Mouse (Mus musculus) lung, postnatal 10 days (tissue): ENCODE data around the gene 6430571L13Rik.

Experiments used
- DNase-seq: peaks from one replicate; pipeline ENCODE4 v3.0.0; 2021

6430571L13Rik gene

GRCm38 (mm10) chr9:107307099-107307872 lies 33.1 kb upstream of the 6430571L13Rik start:
- no peak for DNase-seq

GRCm38 (mm10) chr9:107307886-107308285 lies 32.5 kb upstream of the 6430571L13Rik start:
- peak; percentile 81 for DNase-seq

- DNase-seq: no peak
These were observed 31.9 kb upstream of the 6430571L13Rik start for GRCm38 (mm10) chr9:107308346-107309000.

GRCm38 (mm10) chr9:107309171-107309570 lies 31.2 kb upstream of the 6430571L13Rik start:
- DNase-seq: no peak

- DNase-seq: no peak
These were observed 30.8 kb upstream of the 6430571L13Rik start for GRCm38 (mm10) chr9:107309600-107309999.

- no peak for DNase-seq
These were observed 27.4 kb upstream of the 6430571L13Rik start for GRCm38 (mm10) chr9:107312811-107313584.

GRCm38 (mm10) chr9:107313926-107314325 lies 26.5 kb upstream of the 6430571L13Rik start:
- no peak for DNase-seq

- DNase-seq: no peak
These were observed 24.6 kb upstream of the 6430571L13Rik start for GRCm38 (mm10) chr9:107315791-107316190.

GRCm38 (mm10) chr9:107322461-107323050 lies 17.8 kb upstream of the 6430571L13Rik start:
- DNase-seq: no peak

GRCm38 (mm10) chr9:107323558-107323957 lies 16.8 kb upstream of the 6430571L13Rik start:
- peak; percentile 67 for DNase-seq

GRCm38 (mm10) chr9:107324799-107325561 lies 15.4 kb upstream of the 6430571L13Rik start:
- DNase-seq: no peak

GRCm38 (mm10) chr9:107325904-107326303 lies 14.5 kb upstream of the 6430571L13Rik start:
- DNase-seq: peak; percentile 55

- DNase-seq: peak; percentile 75
These were observed 12.4 kb upstream of the 6430571L13Rik start for GRCm38 (mm10) chr9:107327879-107328620.

- DNase-seq: no peak
These were observed 9.6 kb upstream of the 6430571L13Rik start for GRCm38 (mm10) chr9:107330791-107331190.

- DNase-seq: no peak
These were observed 6.7 kb upstream of the 6430571L13Rik start for GRCm38 (mm10) chr9:107333686-107334085.

- no peak for DNase-seq
These were observed 6.0 kb upstream of the 6430571L13Rik start for GRCm38 (mm10) chr9:107334356-107334755.

- no peak for DNase-seq
These were observed 5.4 kb upstream of the 6430571L13Rik start for GRCm38 (mm10) chr9:107335046-107335445.

- peak; percentile 78 for DNase-seq
These were observed 4.5 kb upstream of the 6430571L13Rik start for GRCm38 (mm10) chr9:107335909-107336308.

GRCm38 (mm10) chr9:107336386-107336785 lies 4.0 kb upstream of the 6430571L13Rik start:
- no peak for DNase-seq

GRCm38 (mm10) chr9:107338172-107338883 lies 2.1 kb upstream of the 6430571L13Rik start, which contains the start of gene Hemk1:
TSS of gene Hemk1 (minus strand) at chr9:107338350.
- DNase-seq: peak; percentile 89
